Mouse (Mus musculus): ENCODE data around the gene Apobec3. TPM values are rescaled to one million over a fixed set of nuclear protein-coding genes. Genes with fewer than 3 reads are reported as not detected.

The Apobec3 gene
- polyA plus RNA-seq, 1 experiment from 2014 or later, result 4.3 TPM

- Histone ChIP-seq H3K4me3 (no peak overlapping the region), H3K9me3 (no peaks in the 10 kb centered on the region), H3K4me1 (replicated peaks) (no peaks in the 10 kb centered on the region), H3K9ac (no peak overlapping the region), H3K27ac (replicated peaks) (no peak overlapping the region), H3K4me2 (no peak overlapping the region), H3K27me3 (no peaks in the 10 kb centered on the region), H3K36me3 (no peaks in the 10 kb centered on the region)
- ATAC-seq (ENCODE audit: low FRiP score, low read depth), result no peak
- WGBS, result 64% methylated on average over 3 of the region's 3 CpGs
These were observed 67.0 kb downstream of the Apobec3 start for GRCm38 (mm10) chr15:79958418-79958817.

DNA sequence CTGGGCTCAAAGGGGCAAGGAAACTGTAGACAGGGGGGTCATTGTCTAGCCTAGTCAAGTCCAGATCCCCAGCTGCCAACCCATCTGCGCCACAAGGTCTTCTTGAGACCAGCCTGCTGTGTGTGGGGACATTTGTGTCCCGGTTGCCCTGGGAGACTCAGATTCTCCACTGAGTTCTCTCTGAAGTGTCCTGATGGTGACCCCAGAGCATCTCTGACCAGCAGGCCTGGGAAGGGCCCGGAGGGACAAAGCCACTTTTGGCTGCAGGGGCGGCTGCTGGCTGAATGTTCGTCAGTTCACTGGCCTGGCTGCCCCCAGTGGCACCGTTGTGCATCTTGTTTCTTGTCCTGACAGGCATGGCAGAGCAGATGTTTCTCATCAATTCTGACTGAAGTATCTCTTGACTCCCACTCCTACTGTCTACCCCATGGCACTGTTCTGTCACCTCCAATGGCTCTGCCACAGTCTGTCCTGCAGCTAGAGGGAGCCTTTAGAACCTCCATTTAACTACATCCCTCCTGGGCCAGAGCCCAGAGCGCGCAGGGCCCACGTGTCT, 70.0 kb downstream of the Apobec3 start:
- H3K9me3 ChIP-seq, result no peaks in the 10 kb centered on the region

DNA sequence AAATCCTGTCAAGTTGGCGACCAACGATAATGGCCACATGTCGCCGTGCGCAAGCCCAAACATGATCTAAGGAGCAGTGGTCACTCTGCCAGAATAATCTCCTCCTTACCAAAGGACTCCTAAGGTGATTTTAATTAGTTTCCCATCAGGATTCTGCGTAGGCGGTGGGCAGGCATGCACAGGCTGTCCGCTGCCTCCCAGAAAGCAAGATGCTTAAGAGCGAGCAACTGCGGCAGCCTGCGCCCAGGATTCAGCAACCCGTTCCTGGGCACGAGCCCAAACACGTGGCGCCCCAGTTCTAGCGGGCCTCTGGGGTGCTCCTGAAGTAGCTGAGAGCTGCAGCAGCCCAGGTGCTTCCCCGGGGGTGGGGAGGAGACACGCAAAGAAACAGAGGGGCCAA, 71.2 kb downstream of the Apobec3 start:
- 76% methylated on average over 18 of the region's 18 CpGs for WGBS
- H3K27me3 ChIP-seq, result no peaks in the 10 kb centered on the region
- H3K4me1 ChIP-seq (replicated peaks), result no peaks in the 10 kb centered on the region
- no peak overlapping the region for H3K27ac ChIP-seq (replicated peaks)
- no peak overlapping the region for H3K4me2 ChIP-seq
- ATAC-seq (ENCODE audit: low FRiP score, low read depth), result no peak
- no peaks in the 10 kb centered on the region for H3K36me3 ChIP-seq
- H3K9ac ChIP-seq, result no peak overlapping the region
- no peak overlapping the region for H3K4me3 ChIP-seq
- H3K9me3 ChIP-seq, result no peaks in the 10 kb centered on the region

More for the DNA sequence above, 70.0 kb downstream of the Apobec3 start:
- H3K9ac ChIP-seq, result no peak overlapping the region
- H3K4me3 ChIP-seq, result no peak overlapping the region
- no peak overlapping the region for H3K27ac ChIP-seq (replicated peaks)
- ATAC-seq (ENCODE audit: low FRiP score, low read depth), result no peak
- 42% methylated on average over 9 of the region's 9 CpGs for WGBS
- H3K4me1 ChIP-seq (replicated peaks), result no peaks in the 10 kb centered on the region
- no peaks in the 10 kb centered on the region for H3K36me3 ChIP-seq
- no peak overlapping the region for H3K4me2 ChIP-seq
- no peaks in the 10 kb centered on the region for H3K27me3 ChIP-seq

GRCm38 (mm10) chr15:79964376-79964775, 72.9 kb downstream of the Apobec3 start:
- Histone ChIP-seq H3K27ac (replicated peaks) (no peak overlapping the region), H3K27me3 (no peaks in the 10 kb centered on the region), H3K9me3 (no peaks in the 10 kb centered on the region), H3K4me1 (replicated peaks) (no peaks in the 10 kb centered on the region), H3K9ac (no peak overlapping the region), H3K4me3 (no peak overlapping the region), H3K36me3 (no peaks in the 10 kb centered on the region), H3K4me2 (no peak overlapping the region)
- ATAC-seq (ENCODE audit: low FRiP score, low read depth), result no peak
- WGBS, result 92% methylated on average over 7 of the region's 7 CpGs

Other genes with a start within 250 kb of the Apobec3 start
- gene Fam227a, start 232.7 kb upstream of the Apobec3 start, polyA plus RNA-seq (2015; fragmentation: Nextera tagmentation; extraction: Ambion mirVana), result 4.5 and 4.9 TPM in 2 replicates
- 91.4 and 94.3 TPM in 2 replicates for gene Cby1, start 232.5 kb upstream of the Apobec3 start, polyA plus RNA-seq (2015; fragmentation: Nextera tagmentation; extraction: Ambion mirVana)
- gene Tomm22, start 220.8 kb upstream of the Apobec3 start, polyA plus RNA-seq (2015; fragmentation: Nextera tagmentation; extraction: Ambion mirVana), result 224 and 236 TPM in 2 replicates
- gene Josd1, start 203.7 kb upstream of the Apobec3 start, polyA plus RNA-seq (2015; fragmentation: Nextera tagmentation; extraction: Ambion mirVana), result 23.2 and 24.5 TPM in 2 replicates
- 49.4 and 50.1 TPM in 2 replicates for gene Gtpbp1, start 200.8 kb upstream of the Apobec3 start, polyA plus RNA-seq (2015; fragmentation: Nextera tagmentation; extraction: Ambion mirVana)
- 6.4 and 7.2 TPM in 2 replicates for gene Sun2, start 149.1 kb upstream of the Apobec3 start, polyA plus RNA-seq (2015; fragmentation: Nextera tagmentation; extraction: Ambion mirVana)
- gene Dnal4, start 113.8 kb upstream of the Apobec3 start, polyA plus RNA-seq (2015; fragmentation: Nextera tagmentation; extraction: Ambion mirVana), result 68.7 and 69.6 TPM in 2 replicates
- 49.9 and 61.3 TPM in 2 replicates for gene Nptxr, start 86.9 kb upstream of the Apobec3 start, polyA plus RNA-seq (2015; fragmentation: Nextera tagmentation; extraction: Ambion mirVana)
- 0.44 TPM in 1 of 2 replicates, not detected in the other for gene Npcd, start 57.4 kb upstream of the Apobec3 start, polyA plus RNA-seq (2015; fragmentation: Nextera tagmentation; extraction: Ambion mirVana)
- 60.8 and 64.5 TPM in 2 replicates for gene Cbx6, start 57.0 kb upstream of the Apobec3 start, polyA plus RNA-seq (2015; fragmentation: Nextera tagmentation; extraction: Ambion mirVana)
- 4.5 and 4.7 TPM in 2 replicates for gene Cbx7, start 79.5 kb downstream of the Apobec3 start, polyA plus RNA-seq (2015; fragmentation: Nextera tagmentation; extraction: Ambion mirVana)
- 5.7 and 5.8 TPM in 2 replicates for gene Pdgfb, start 123.3 kb downstream of the Apobec3 start, polyA plus RNA-seq (2015; fragmentation: Nextera tagmentation; extraction: Ambion mirVana)
- gene Syngr1, start 199.7 kb downstream of the Apobec3 start, polyA plus RNA-seq (2015; fragmentation: Nextera tagmentation; extraction: Ambion mirVana), result 61.5 and 64.3 TPM in 2 replicates
- 547 and 570 TPM in 2 replicates for gene Rpl3, start 200.2 kb downstream of the Apobec3 start, polyA plus RNA-seq (2015; fragmentation: Nextera tagmentation; extraction: Ambion mirVana)
- 37.4 and 40.2 TPM in 2 replicates for gene Tab1, start 241.5 kb downstream of the Apobec3 start, polyA plus RNA-seq (2015; fragmentation: Nextera tagmentation; extraction: Ambion mirVana)

Data from hindbrain, embryonic 15.5 days (tissue).